ENCODE assay signal across 9 mouse cellular contexts in the genomic region with DNA sequence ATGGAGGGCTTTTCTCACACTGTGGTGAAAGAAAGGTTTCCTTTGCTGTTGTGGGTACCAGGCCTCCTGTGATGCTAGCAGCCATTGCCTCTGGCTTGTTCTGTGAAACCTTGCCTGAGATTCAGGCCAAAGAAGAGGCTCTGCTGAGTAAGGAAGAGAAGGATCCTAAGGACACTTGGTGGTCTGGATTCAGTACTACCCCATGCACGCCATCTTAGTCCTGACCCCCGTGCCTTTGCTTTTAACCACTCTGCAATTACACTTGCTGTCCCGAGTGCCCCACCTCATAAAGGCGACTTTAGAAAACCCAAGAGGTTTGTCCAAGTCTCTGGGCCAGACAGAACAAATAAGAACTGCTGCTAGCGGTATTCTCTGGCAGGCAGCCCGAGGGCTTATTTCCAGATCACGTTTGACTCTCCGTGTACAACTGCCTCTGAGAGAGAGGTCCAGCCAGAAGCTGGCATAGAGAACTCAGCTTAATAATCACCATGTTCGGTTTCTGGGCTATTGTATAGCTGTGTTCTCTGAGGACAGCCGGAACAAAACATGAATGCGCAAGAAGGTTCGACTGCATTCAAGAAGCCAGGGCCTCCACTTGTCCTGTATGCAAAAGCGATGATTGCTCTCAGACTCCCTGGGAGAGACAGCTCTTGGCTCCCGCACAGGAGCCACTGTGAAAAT. TPM values are rescaled to one million over a fixed set of nuclear protein-coding genes. Genes with fewer than 3 reads are reported as not detected.
DNase-seq lines count a peak whose midpoint lies in the region; ATAC-seq and TF ChIP-seq lines count a peak whose summit lies in the region.
"Had no signal": no experiment of that assay in that cellular context is flagged by ENCODE, and none has a peak within 500 bp of the region (broad histone marks: within the 10 kb centered on the region; RNA-seq: fewer than 3 reads in every experiment).

No protein-coding gene starts in this region.

- 55% methylated on average over 14 of the region's 14 CpGs for WGBS in intestine, postnatal 0 days

- DNase-seq in adrenal gland, adult 18-20 months (ENCODE audit: low spot score in 2 of 2), result peak; percentile 17 to 56
- DNase-seq in cerebellum, adult 9-10 months, result peak; percentile 53
- peak; percentile 77 for DNase-seq in gastrocnemius, postnatal 36 days
- peak; percentile 55 to 64 for DNase-seq in left cerebral cortex, postnatal 25 days (ENCODE audit: low spot score in 2 of 2)
- DNase-seq in ovary, adult 18-20 months (ENCODE audit: low spot score), result peak; percentile 56
- no peak for DNase-seq in thymus, postnatal 4 days
- no peak for DNase-seq in thymus, adult 18-20 months
- DNase-seq: liver, embryonic 13.5 days had no signal

- H3K9me3 ChIP-seq in intestine, postnatal 0 days (ENCODE audit: control insufficient read depth), result no peaks in the 10 kb centered on the region
- H3K9me3 ChIP-seq: liver, embryonic 13.5 days had no signal

- no peak overlapping the region for H3K4me3 ChIP-seq in intestine, postnatal 0 days (ENCODE audit: low read depth, low read length)
- H3K4me3 ChIP-seq: liver, embryonic 13.5 days had no signal

- H3K9ac ChIP-seq in intestine, postnatal 0 days (ENCODE audit: low read depth, low read length), result no peak overlapping the region
- H3K9ac ChIP-seq: liver, embryonic 13.5 days had no signal

- intact Hi-C loops in gastrocnemius, postnatal 36 days (cut with DNase I), result no loop called here
- intact Hi-C loops in left cerebral cortex, postnatal 25 days (cut with DNase I), result no loop called here

- no peak for TF ChIP-seq CTCF in intestine, postnatal 0 days (IDR thresholded peaks at IDR 0.05; ENCODE audit: low read depth)

- no peak overlapping the region; the same call in 1 of the 2 replicates for H3K27ac ChIP-seq in intestine, postnatal 0 days (ENCODE audit: low read depth, low read length)
- H3K27ac ChIP-seq: liver, embryonic 13.5 days had no signal

- H3K36me3 ChIP-seq in intestine, postnatal 0 days (ENCODE audit: control insufficient read depth, insufficient read depth), result no peaks in the 10 kb centered on the region
- H3K36me3 ChIP-seq: liver, embryonic 13.5 days had no signal

- H3K27me3 ChIP-seq in intestine, postnatal 0 days (replicated peaks; ENCODE audit: control insufficient read depth, insufficient read depth, low read length), result no peaks in the 10 kb centered on the region
- H3K27me3 ChIP-seq: liver, embryonic 13.5 days had no signal

- H3K4me1 ChIP-seq in intestine, postnatal 0 days (replicated peaks; ENCODE audit: control insufficient read depth, insufficient read depth, low read length), result peaks cover 5% of the 10 kb centered on the region; the same call in 1 of the 2 replicates
- H3K4me1 ChIP-seq: liver, embryonic 13.5 days had no signal

- ATAC-seq in intestine, postnatal 0 days, result no peak

- H3K4me2 ChIP-seq in intestine, postnatal 0 days (replicated peaks; ENCODE audit: low read depth), result peak overlapping the region; percentile 1; the same call in 1 of the 2 replicates
- H3K4me2 ChIP-seq: liver, embryonic 13.5 days had no signal

RNA-seq across cellular contexts. Expression of gene Zfr, which starts 51.3 kb away (rescaled TPM):
- total RNA-seq in adrenal gland, adult 18-20 months (2021), result 100 to 1,000 TPM; 178 to 179 TPM
- total RNA-seq in gastrocnemius, postnatal 36 days (2021), result 10 to 100 TPM; 55.6 to 59.3 TPM
- polyA plus RNA-seq in intestine, postnatal 0 days (2015; fragmentation: Nextera tagmentation; extraction: Ambion mirVana), result 47.9 and 52.1 TPM in 2 replicates
- total RNA-seq in left cerebral cortex, postnatal 25 days (2021), result 100 to 1,000 TPM; 353 to 361 TPM

Comparison
In these comparisons a context has a peak if more than half of its experiments do, and no peak if none do; other contexts are left out.
1. DNase-seq: peak in adrenal gland, adult 18-20 months (2 of 2), cerebellum, adult 9-10 months (single experiment), gastrocnemius, postnatal 36 days (2 of 2), left cerebral cortex, postnatal 25 days (2 of 2) and ovary, adult 18-20 months (single experiment); none in thymus, postnatal 4 days (single experiment) and thymus, adult 18-20 months (0 of 2).